Mouse (Mus musculus) liver, adult 2 months (tissue): ENCODE measurements around the gene Gprc5a. TPM values are rescaled to one million over a fixed set of nuclear protein-coding genes. Genes with fewer than 3 reads are reported as not detected.

Experiments
- DNase-seq: peaks from one replicate; pipeline ENCODE4 v3.0.0-alpha.2; 2011; ENCODE audit warnings: low read depth, low spot score; ENCODE audit errors: extremely low read depth
- H3K27ac ChIP-seq: fragments of 200-500 bp; replicated peaks from 2 replicates; pipeline ENCODE4 v1.5.1; 2012; ENCODE audit warnings: low read depth, mild to moderate bottlenecking, control low read depth, inconsistent platforms, low read length; ENCODE audit not compliant: insufficient read depth
- H3K27me3 ChIP-seq: fragments of 200-500 bp; 2 replicates; pipeline ENCODE4 v1.6.1; 2012; ENCODE audit warnings: mild to moderate bottlenecking, moderate library complexity, low read length, inconsistent platforms; ENCODE audit not compliant: control insufficient read depth, insufficient read depth
- H3K36me3 ChIP-seq: fragments of 200-500 bp; 2 replicates; pipeline ENCODE4 v1.6.1; 2012; ENCODE audit warnings: low read length, inconsistent platforms; ENCODE audit not compliant: control insufficient read depth, insufficient read depth
- H3K4me1 ChIP-seq: fragments of 200-500 bp; 2 replicates; pipeline ENCODE4 v1.6.1; 2011; ENCODE audit warnings: low read length; ENCODE audit not compliant: control insufficient read depth, insufficient read depth
- H3K4me3 ChIP-seq: fragments of 200-500 bp; 2 replicates; pipeline ENCODE4 v1.5.1; 2011; ENCODE audit warnings: low read depth, mild to moderate bottlenecking, control low read depth, low read length, moderate library complexity; ENCODE audit not compliant: insufficient read depth
- H3K79me2 ChIP-seq: fragments of 200-500 bp; 2 replicates; pipeline ENCODE4 v1.6.1; 2012; ENCODE audit warnings: inconsistent platforms, mild to moderate bottlenecking, low read length, moderate library complexity; ENCODE audit not compliant: control insufficient read depth, insufficient read depth
- H3K9ac ChIP-seq: fragments of 200-500 bp; 2 replicates; pipeline ENCODE4 v1.6.1; 2012; ENCODE audit warnings: low read depth, mild to moderate bottlenecking, control low read depth, inconsistent platforms, low read length
- CTCF ChIP-seq: fragments of 200-500 bp; IDR thresholded peaks from 2 replicates; pipeline ENCODE4 v1.5.1; 2011; ENCODE audit warnings: low read depth, low read length, control low read depth
- POLR2A ChIP-seq: fragments of 200-500 bp; IDR thresholded peaks from 2 replicates; pipeline ENCODE4 v1.6.1; 2011; ENCODE audit warnings: low read length, control low read depth; ENCODE audit not compliant: insufficient read depth; ENCODE audit errors: extremely low read depth
- WGBS: fragments of 180-500 bp; shearing (Covaris S2); methylation state at CpG from one replicate; pipeline ENCODE4 v1.1.7; 2018; 5-methylcytosine and 5-hydroxymethylcytosine counted together
- polyA plus RNA-seq: library from polyadenylated mRNA; depleted of rRNA; stranded (reverse); fragments of >200 nt; gene quantifications from 2 replicates; pipeline ENCODE4 v1.2.3, GENCODE M21; 2012
- total RNA-seq: library from RNA; depleted of rRNA; stranded (reverse); fragments of >200 nt; gene quantifications from 2 replicates; pipeline ENCODE4 v1.2.3, GENCODE M21; 2014

Gprc5a gene
- total and polyA plus RNA-seq, 2 experiments: 0.11 TPM; not detected in 1

GRCm38 (mm10) chr6:135107014-135107413 lies 41.6 kb downstream of the Gprc5a start:
- 91% methylated on average over 6 of the region's 6 CpGs for WGBS
- Histone ChIP-seq H3K9ac (no peak overlapping the region), H3K27ac (no peak overlapping the region), H3K4me1 (no peaks in the 10 kb centered on the region), H3K79me2 (no peaks in the 10 kb centered on the region), H3K27me3 (0 out of 2 replicates have a peak, but pooled peaks cover 2% of the 10 kb centered on the region), H3K4me3 (no peak overlapping the region), H3K36me3 (no peaks in the 10 kb centered on the region)
- TF ChIP-seq CTCF (no peak), POLR2A (no peak)
- no peak for DNase-seq

DNA sequence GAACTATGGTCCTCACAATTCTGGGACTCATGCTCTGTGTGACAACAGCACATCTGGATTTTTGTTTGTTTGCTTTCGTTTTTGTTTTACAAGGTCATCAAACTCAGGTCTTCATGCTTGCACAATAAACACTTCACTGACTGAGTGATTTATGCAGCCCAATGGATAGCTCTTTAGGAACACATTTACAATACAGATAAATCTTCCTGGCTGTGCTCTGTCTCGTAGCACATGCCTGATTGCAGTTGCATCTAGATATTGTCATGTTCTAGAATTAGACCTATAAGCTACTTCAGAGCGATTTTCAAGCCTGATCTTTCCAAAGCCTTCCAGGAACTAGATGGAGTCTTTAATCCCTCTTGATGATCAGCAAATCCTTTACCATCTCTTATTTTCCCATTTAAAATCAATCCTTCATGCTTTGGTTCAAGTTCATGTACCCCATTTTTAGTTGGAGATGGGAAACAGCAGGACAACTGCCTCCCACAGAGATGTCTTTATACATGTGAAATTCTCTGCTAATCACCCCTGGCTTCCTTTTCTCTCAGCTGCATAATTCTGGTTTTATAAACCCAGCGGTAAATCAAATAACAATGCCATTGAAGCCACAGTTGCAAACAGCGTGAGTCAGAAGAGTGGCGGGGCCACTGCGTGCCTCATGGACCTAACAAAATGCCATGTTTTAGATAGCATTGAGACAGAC lies 47.1 kb downstream of the Gprc5a start:
- no peak for TF ChIP-seq POLR2A
- TF ChIP-seq CTCF: no peak
- H3K9ac ChIP-seq: no peak overlapping the region
- H3K27ac ChIP-seq: no peak overlapping the region
- H3K4me1 ChIP-seq: no peaks in the 10 kb centered on the region
- 39% methylated on average over 7 of the region's 7 CpGs for WGBS
- H3K36me3 ChIP-seq: no peaks in the 10 kb centered on the region
- H3K4me3 ChIP-seq: no peak overlapping the region
- no peaks in the 10 kb centered on the region for H3K27me3 ChIP-seq
- no peaks in the 10 kb centered on the region for H3K79me2 ChIP-seq
- no peak for DNase-seq

DNA sequence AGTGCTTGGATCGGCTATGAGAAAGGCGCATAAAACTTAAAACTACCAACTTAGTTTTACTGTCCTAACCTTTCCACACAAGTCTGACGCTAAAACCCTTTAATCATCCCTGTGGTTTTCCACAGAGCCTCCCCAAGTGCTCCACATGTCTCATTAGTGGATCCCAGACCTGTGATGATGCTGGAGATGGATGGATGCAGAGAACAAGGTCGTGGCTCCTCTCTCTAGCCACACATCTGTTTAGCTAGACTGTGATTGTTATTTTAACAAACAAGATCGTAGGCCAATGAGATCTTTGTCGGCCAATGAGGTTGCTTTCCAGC lies 47.6 kb downstream of the Gprc5a start:
- H3K27me3 ChIP-seq: no peaks in the 10 kb centered on the region
- no peaks in the 10 kb centered on the region for H3K36me3 ChIP-seq
- H3K79me2 ChIP-seq: no peaks in the 10 kb centered on the region
- TF ChIP-seq POLR2A (no peak), CTCF (no peak)
- H3K4me3 ChIP-seq: no peak overlapping the region
- WGBS: 40% methylated on average over 6 of the region's 6 CpGs
- H3K4me1 ChIP-seq: no peaks in the 10 kb centered on the region
- H3K9ac ChIP-seq: no peak overlapping the region
- no peak for DNase-seq
- no peak overlapping the region for H3K27ac ChIP-seq

- Histone ChIP-seq H3K27me3 (no peaks in the 10 kb centered on the region), H3K36me3 (no peaks in the 10 kb centered on the region), H3K4me1 (no peaks in the 10 kb centered on the region), H3K79me2 (no peaks in the 10 kb centered on the region), H3K4me3 (no peak overlapping the region), H3K27ac (no peak overlapping the region), H3K9ac (no peak overlapping the region)
- 89% methylated on average over 8 of the region's 8 CpGs for WGBS
- no peak for DNase-seq
- no peak for TF ChIP-seq POLR2A
- no peak for TF ChIP-seq CTCF
These were observed 51.0 kb downstream of the Gprc5a start for GRCm38 (mm10) chr6:135116479-135116878.

GRCm38 (mm10) chr6:135118183-135118582 lies 52.7 kb downstream of the Gprc5a start, which contains the start of gene Gprc5d:
TSS of gene Gprc5d (minus strand) at chr6:135118283.
- no peak for DNase-seq
- Histone ChIP-seq H3K27me3 (no peaks in the 10 kb centered on the region), H3K79me2 (no peaks in the 10 kb centered on the region), H3K36me3 (no peaks in the 10 kb centered on the region), H3K9ac (no peak within 1 kb of the TSS), H3K27ac (no peak within 1 kb of the TSS), H3K4me3 (no peak within 1 kb of the TSS), H3K4me1 (no peaks in the 10 kb centered on the region)
- WGBS: 94% methylated on average over 5 of the region's 5 CpGs
- no peak for TF ChIP-seq CTCF
- no peak for TF ChIP-seq POLR2A

- WGBS: 63% methylated on average over 5 of the region's 5 CpGs
- H3K4me3 ChIP-seq: no peak overlapping the region
- no peak overlapping the region for H3K9ac ChIP-seq
- no peak for TF ChIP-seq CTCF
- TF ChIP-seq POLR2A: no peak
- H3K36me3 ChIP-seq: no peaks in the 10 kb centered on the region
- no peak for DNase-seq
- H3K27ac ChIP-seq: no peak overlapping the region
- H3K79me2 ChIP-seq: no peaks in the 10 kb centered on the region
- no peaks in the 10 kb centered on the region for H3K4me1 ChIP-seq
- no peaks in the 10 kb centered on the region for H3K27me3 ChIP-seq
These were observed 59.4 kb downstream of the Gprc5a start for GRCm38 (mm10) chr6:135124755-135125380.
